Mouse (Mus musculus) E14TG2a.4 (cell line): ENCODE measurements around the gene Art3.
"Not testable (repeated sequence)": the region's sequence is repeated elsewhere in the genome, so short reads cannot be mapped to it uniquely, and the experiment has no call there.

Experiments
- H3K27me3 ChIP-seq: 2 replicates; pipeline ENCODE4 v1.6.1; 2014; ENCODE audit warnings: low read length, control low read depth; ENCODE audit not compliant: insufficient read depth
- H3K36me3 ChIP-seq: 2 replicates; pipeline ENCODE4 v1.6.1; 2014; ENCODE audit warnings: low read length, control low read depth; ENCODE audit not compliant: insufficient read depth
- H3K4me1 ChIP-seq: replicated peaks from 2 replicates; pipeline ENCODE4 v1.6.1; 2014; ENCODE audit warnings: low read depth, low read length, control low read depth
- H3K4me3 ChIP-seq: replicated peaks from 2 replicates; pipeline ENCODE4 v1.5.1; 2014; ENCODE audit warnings: mild to moderate bottlenecking, low read length
- H3K9me3 ChIP-seq: 2 replicates; pipeline ENCODE4 v1.6.1; 2014; ENCODE audit warnings: low read length, control low read depth
- CTCF ChIP-seq: conservative IDR thresholded peaks from 2 replicates; pipeline ENCODE4 v1.5.1; 2014; ENCODE audit warnings: low read length
- NANOG ChIP-seq: IDR thresholded peaks from 2 replicates; pipeline ENCODE4 v1.6.1; 2014; ENCODE audit warnings: borderline replicate concordance, low read length, mixed read lengths
- POU5F1 ChIP-seq: IDR thresholded peaks from 2 replicates; pipeline ENCODE4 v1.6.1; 2014; ENCODE audit warnings: low read length, borderline replicate concordance

Art3 gene

GRCm38 (mm10) chr5:92349731-92350130 lies 18.1 kb downstream of the Art3 start:
- Histone ChIP-seq H3K9me3 (no peaks in the 10 kb centered on the region), H3K4me3 (no peak overlapping the region), H3K36me3 (no peaks in the 10 kb centered on the region), H3K4me1 (peaks cover 28% of the 10 kb centered on the region), H3K27me3 (peaks cover 41% of the 10 kb centered on the region)
- TF ChIP-seq CTCF (no peak), NANOG (no peak)

DNA sequence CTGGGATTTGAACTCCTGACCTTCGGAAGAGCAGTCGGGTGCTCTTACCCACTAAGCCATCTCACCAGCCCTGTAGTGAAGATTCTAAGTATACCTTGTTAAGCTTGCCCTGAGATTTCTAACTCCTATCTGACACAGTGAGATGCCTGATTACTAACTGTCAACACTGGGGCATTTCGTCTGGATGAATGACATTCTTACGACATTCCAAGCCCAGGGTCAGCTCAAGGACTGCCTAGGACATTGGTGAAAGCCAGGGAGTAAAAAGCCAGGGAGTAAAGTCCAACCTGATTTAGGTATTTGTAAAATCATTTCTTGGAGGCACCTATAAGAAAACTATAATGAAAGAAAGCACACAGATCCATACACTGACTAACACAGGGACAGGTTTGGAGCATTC lies 21.1 kb downstream of the Art3 start:
- Histone ChIP-seq H3K4me1 (peaks cover 36% of the 10 kb centered on the region), H3K27me3 (peaks cover 28% of the 10 kb centered on the region)
- H3K36me3 ChIP-seq, H3K9me3 ChIP-seq, H3K4me3 ChIP-seq: not testable (repeated sequence)

GRCm38 (mm10) chr5:92353517-92353916 lies 21.9 kb downstream of the Art3 start:
- Histone ChIP-seq H3K27me3 (peaks cover 20% of the 10 kb centered on the region), H3K9me3 (no peaks in the 10 kb centered on the region), H3K4me1 (peaks cover 30% of the 10 kb centered on the region), H3K4me3 (no peak overlapping the region), H3K36me3 (no peaks in the 10 kb centered on the region)
- TF ChIP-seq CTCF (no peak), POU5F1 (no peak), NANOG (no peak)

DNA sequence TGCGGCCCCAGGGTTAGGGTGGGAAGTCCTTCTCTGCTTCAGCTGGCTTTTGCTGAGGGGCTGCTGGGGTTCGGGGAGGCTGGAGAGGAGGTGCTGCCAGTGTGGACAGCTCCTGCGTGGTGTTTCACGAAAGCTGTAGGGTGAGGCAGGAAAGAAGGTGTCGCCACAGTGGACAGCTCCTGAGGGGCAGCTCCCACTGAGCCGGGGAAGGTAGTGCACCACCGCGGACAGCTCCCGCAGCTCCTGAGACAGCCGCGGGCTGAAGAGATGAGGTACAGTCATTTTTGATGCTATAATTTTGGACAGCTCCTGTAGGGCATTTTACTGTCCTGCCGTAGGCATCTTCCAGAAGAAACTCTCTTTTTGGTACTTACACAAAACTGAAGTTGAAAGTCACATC lies 26.4 kb downstream of the Art3 start:
- TF ChIP-seq POU5F1 (no peak), CTCF (no peak), NANOG (no peak)
- H3K4me1 ChIP-seq: peaks cover 31% of the 10 kb centered on the region
- no peaks in the 10 kb centered on the region for H3K36me3 ChIP-seq
- H3K9me3 ChIP-seq: no peaks in the 10 kb centered on the region
- H3K4me3 ChIP-seq: no peak overlapping the region
- peaks cover 12% of the 10 kb centered on the region; the same call in 1 of the 2 replicates for H3K27me3 ChIP-seq

DNA sequence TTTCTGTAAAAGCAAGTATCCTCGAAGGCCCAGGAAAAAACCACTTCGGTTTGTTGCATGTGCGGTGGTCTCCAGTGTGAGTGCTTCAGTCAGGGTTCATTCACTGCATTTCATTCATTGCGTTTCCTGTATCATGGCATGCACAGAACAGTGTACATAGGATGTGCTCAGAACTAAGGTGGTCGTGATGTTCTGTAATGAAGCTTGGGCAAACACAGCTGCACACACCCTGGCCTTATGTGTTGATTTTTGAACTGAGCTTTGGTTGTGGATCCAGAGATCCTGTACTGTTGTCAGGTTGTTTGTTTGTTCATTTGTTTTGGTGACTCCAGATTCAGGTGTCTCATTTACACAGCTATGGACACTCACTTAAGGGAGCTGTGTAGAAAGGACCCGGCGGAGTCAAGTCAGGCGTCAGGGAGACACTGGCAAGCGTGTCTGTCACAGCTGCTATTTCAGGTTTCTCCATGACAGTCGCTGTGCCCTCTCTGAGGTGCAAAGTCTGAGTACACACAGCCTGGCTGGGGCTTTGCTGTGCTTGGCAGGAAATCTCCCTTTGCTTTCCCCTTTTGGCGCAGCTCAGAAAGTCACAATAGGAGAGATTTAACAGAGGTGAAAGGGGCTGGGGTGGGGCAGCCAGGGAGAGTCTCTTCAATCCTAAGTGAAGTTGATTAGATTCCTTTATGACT lies 27.3 kb downstream of the Art3 start:
- H3K4me1 ChIP-seq: peaks cover 29% of the 10 kb centered on the region
- TF ChIP-seq NANOG (no peak), CTCF (no peak), POU5F1 (no peak)
- H3K4me3 ChIP-seq: no peak overlapping the region

DNA sequence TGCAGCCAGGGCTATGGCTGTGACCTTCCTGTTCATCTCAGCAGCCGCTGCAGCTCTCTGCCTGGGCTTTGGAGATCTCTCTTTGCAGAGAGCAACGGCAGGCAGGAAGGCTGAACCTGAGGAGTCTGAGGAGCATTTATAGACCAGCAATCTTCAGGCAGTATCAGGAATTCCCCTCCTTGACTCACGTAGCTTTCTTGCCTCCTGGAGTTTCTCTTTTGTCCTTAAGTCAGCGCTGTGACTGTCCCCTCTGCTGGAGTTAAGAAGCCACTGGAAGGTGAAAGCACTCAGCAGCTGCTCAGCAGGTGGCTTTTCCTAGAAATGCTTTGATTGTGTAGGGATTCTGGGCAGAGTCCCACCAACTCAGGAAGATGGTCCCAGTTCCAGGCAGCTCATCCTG lies 31.6 kb downstream of the Art3 start:
- TF ChIP-seq CTCF: no peak
- peak; percentile 56; the same call in 1 of the 2 replicates for TF ChIP-seq NANOG

More for the DNA sequence above, 27.3 kb downstream of the Art3 start:
- H3K27me3 ChIP-seq: peaks cover 12% of the 10 kb centered on the region; the same call in 1 of the 2 replicates
- H3K9me3 ChIP-seq: no peaks in the 10 kb centered on the region
- H3K36me3 ChIP-seq: no peaks in the 10 kb centered on the region

GRCm38 (mm10) chr5:92364011-92364410 lies 32.4 kb downstream of the Art3 start:
- H3K9me3 ChIP-seq: no peaks in the 10 kb centered on the region
- H3K27me3 ChIP-seq: peaks cover 16% of the 10 kb centered on the region
- no peaks in the 10 kb centered on the region for H3K36me3 ChIP-seq
- H3K4me1 ChIP-seq: peaks cover 23% of the 10 kb centered on the region
- no peak overlapping the region for H3K4me3 ChIP-seq
- no peak for TF ChIP-seq POU5F1
- TF ChIP-seq NANOG: no peak
- no peak for TF ChIP-seq CTCF

More for the DNA sequence above, 31.6 kb downstream of the Art3 start:
- no peaks in the 10 kb centered on the region for H3K9me3 ChIP-seq
- peaks cover 27% of the 10 kb centered on the region for H3K4me1 ChIP-seq
- peaks cover 16% of the 10 kb centered on the region for H3K27me3 ChIP-seq
- no peak overlapping the region for H3K4me3 ChIP-seq
- no peaks in the 10 kb centered on the region for H3K36me3 ChIP-seq

DNA sequence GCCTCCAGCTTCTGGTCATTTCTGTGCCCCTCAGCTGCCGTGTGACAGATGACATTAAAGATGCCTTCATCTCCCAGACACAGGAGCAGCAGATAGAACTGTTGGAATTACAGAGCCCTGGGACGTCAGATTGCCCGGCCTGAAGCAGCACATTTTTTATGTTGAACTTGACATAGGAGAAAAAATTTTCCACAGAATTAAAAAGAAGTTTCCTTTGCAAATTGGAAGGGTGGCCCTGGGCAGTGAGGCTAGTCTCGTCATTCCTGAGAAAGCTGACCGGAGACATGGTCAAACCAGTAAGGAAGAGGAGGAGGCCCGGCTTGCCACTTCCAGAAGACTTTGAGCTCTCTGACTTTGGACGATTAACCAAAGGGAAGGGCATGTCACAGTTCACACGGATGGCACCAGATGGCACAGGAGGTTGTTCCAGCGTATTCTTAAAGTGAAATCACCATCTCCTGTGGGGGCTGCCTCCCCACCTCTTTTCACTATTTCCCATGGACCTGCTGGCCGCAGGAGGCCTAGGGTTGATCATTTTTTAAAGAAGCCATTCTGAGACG lies 33.6 kb downstream of the Art3 start:
- H3K4me3 ChIP-seq: no peak overlapping the region
- TF ChIP-seq CTCF: no peak
- no peak for TF ChIP-seq NANOG
- TF ChIP-seq POU5F1: no peak

DNA sequence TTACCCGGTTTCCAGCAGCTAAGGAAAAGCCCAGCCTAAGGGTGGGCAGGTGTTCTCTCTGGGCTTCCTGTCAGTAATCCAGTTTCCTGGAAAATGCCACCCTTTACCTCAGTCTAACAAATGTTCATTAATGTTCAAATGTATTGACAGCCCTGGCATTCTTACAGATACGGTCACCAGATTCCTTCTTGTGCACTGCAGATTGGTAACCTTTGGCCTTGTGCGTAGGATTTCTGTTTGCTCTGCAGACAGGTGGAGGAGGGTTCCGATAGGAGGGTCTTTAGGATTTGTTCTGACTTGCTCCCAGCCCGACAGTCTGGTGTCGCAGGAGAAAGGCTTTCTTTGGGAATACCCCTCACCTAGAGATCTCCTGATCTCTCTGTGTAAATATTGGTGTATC lies 34.9 kb downstream of the Art3 start:
- TF ChIP-seq POU5F1 (no peak), CTCF (no peak), NANOG (no peak)
- peaks cover 22% of the 10 kb centered on the region for H3K4me1 ChIP-seq
- no peaks in the 10 kb centered on the region for H3K9me3 ChIP-seq
- H3K27me3 ChIP-seq: peaks cover 16% of the 10 kb centered on the region
- H3K36me3 ChIP-seq: no peaks in the 10 kb centered on the region
- H3K4me3 ChIP-seq: no peak overlapping the region

More for the DNA sequence above, 33.6 kb downstream of the Art3 start:
- Histone ChIP-seq H3K4me1 (peaks cover 21% of the 10 kb centered on the region), H3K27me3 (peaks cover 16% of the 10 kb centered on the region), H3K36me3 (no peaks in the 10 kb centered on the region), H3K9me3 (no peaks in the 10 kb centered on the region)
